Mouse (Mus musculus): ENCODE data around the gene Plch2.

DNA sequence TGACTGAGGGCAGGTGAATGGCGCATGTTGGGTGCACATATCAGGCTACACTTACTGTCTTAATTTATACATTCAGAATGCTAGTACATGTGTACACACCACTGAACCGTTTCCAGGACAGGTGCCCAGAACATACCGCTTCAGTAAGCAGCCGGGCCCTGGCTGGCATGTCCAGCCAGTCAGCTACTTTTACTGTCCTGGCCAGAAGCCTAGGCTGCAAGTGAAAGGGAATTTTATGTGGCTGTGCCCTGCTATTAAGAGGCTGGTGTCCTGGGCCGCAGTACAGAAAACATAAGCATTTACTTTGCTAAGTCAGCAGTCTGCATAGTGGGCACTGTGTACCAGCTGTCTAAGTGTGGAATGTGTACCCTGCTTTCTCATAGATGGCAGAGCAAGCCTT lies 14.3 kb upstream of the Plch2 start:
- TF ChIP-seq CTCF (IDR thresholded peaks at IDR 0.05; ENCODE audit: low read depth) (no peak), EP300 (IDR thresholded peaks at IDR 0.05; ENCODE audit: low read depth) (no peak)

All from liver, embryonic 14.5 days (tissue).